Mouse (Mus musculus): ENCODE measurements at regions not wholly inside any gene's neighbourhood (a gene's known extent, or its start where the extent isn't known, plus 50 kb on each side); places are given as distances from the start of the nearest gene placed in this dataset.

DNA sequence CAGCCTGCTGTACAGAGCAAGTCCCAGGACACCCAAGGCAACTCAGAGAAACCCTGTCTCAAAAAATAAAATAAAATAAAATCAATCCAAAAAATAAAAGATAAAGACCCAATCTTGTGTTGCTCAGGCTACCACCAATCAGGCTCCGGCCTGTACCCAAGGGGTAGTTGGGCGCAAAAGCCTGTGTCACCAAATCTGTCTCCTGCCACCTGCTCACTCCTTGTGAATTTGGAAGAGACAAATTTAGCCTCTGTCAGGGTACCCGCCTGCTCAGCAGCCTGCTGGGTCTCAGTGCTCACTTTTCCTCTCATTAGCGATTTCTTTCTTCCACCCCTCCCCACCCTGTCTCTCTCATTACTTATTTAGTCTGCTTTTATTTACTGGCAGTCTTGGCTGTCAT, 54.6 kb downstream of the Sox4 start:
- WGBS = 79% methylated on average over 4 of the region's 4 CpGs
- no peak for ATAC-seq (ENCODE audit: insufficient number of reproducible peaks, insufficient read depth, low FRiP score, low TSS enrichment, low read depth)
- Histone ChIP-seq H3K27me3 (no peaks in the 10 kb centered on the region), H3K4me1 (replicated peaks) (no peaks in the 10 kb centered on the region), H3K9me3 (peaks cover 13% of the 10 kb centered on the region; the same call in 1 of the 2 replicates), H3K36me3 (no peaks in the 10 kb centered on the region), H3K9ac (replicated peaks) (no peak overlapping the region), H3K4me2 (no peak overlapping the region), H3K27ac (no peak overlapping the region), H3K4me3 (replicated peaks) (no peak overlapping the region)

DNA sequence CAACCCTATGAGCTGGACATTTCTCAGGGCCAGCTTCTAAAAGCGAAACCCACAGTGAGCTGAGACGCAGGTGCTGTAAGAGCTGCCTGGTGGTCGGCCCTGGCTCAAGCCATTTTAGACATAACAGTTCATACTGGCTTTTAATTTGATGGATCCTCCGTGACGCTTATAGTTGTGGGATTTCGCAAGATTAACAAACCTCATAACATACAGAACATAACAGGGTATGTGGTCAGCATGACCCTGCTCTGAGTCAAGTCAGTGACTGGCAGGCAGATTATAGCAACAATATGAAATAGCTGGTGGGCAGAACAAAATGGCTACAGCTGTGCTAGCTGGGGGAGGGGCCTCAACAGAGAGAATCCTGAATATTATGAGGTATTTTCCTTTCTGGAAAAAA, 60.6 kb downstream of the Sox4 start:
- H3K4me1 ChIP-seq (replicated peaks) = 0 out of 2 replicates have a peak, but pooled peaks cover 3% of the 10 kb centered on the region
- H3K36me3 ChIP-seq = no peaks in the 10 kb centered on the region
- no peak overlapping the region for H3K9ac ChIP-seq (replicated peaks)
- no peak overlapping the region for H3K4me2 ChIP-seq
- H3K4me3 ChIP-seq (replicated peaks) = no peak overlapping the region
- 91% methylated on average over 6 of the region's 6 CpGs for WGBS
- no peak for ATAC-seq (ENCODE audit: insufficient number of reproducible peaks, insufficient read depth, low FRiP score, low TSS enrichment, low read depth)
- no peak overlapping the region for H3K27ac ChIP-seq
- H3K9me3 ChIP-seq = peaks cover 13% of the 10 kb centered on the region; the same call in 1 of the 2 replicates
- H3K27me3 ChIP-seq = peaks cover 4% of the 10 kb centered on the region; the same call in 1 of the 2 replicates

DNA sequence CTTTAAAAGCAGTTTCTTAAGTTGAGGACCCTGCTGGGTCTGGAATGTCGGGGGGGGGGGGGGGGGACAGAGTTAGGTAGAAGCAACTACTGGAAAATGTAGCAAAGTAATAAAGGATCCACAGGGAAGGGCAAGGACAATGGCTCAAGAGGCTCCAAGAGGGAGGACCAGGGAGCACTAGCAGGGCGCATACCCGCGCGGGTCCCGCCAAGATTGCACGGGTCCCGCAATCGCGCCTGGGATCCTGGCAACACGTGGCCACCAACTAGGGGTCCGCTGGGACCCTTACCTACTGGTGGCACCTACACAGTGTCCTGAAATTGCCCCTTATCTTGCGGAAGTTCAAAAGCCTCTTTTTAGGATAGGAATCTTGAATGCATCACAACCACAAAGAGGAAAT, 66.4 kb downstream of the Sox4 start:
- Histone ChIP-seq H3K27me3 (peaks cover 28% of the 10 kb centered on the region), H3K4me2 (peak overlapping the region; percentile 41), H3K9me3 (no peaks in the 10 kb centered on the region), H3K4me1 (replicated peaks) (peaks cover 28% of the 10 kb centered on the region), H3K9ac (replicated peaks) (no peak overlapping the region), H3K36me3 (no peaks in the 10 kb centered on the region), H3K27ac (no peak overlapping the region), H3K4me3 (replicated peaks) (peak overlapping the region; percentile 6)
- no peak for ATAC-seq (ENCODE audit: insufficient number of reproducible peaks, insufficient read depth, low FRiP score, low TSS enrichment, low read depth)
- 8% methylated on average over 13 of the region's 13 CpGs for WGBS

DNA sequence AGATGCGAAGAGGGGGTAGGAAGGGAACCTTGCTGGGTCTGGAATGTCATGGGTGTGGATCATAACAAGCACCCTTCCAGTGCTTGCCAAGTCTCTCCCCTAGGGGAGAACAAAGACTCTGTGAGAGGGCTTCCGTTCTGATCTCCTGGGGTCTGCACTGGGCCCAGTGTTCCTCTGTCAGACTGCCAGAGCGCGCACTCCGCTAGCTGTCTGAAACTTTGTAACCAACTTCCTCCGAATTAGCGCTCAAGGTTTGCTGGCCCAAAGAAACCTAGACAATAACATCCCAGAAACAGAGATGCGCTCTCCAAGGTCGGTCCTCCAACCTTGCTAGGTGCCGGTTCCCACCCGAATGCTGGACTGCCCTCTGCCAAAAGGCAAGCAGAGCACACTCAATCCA, 66.8 kb downstream of the Sox4 start:
- Histone ChIP-seq H3K36me3 (no peaks in the 10 kb centered on the region), H3K9me3 (no peaks in the 10 kb centered on the region), H3K27me3 (peaks cover 28% of the 10 kb centered on the region), H3K4me1 (replicated peaks) (peaks cover 32% of the 10 kb centered on the region), H3K9ac (replicated peaks) (no peak overlapping the region), H3K4me3 (replicated peaks) (peak overlapping the region; percentile 6), H3K4me2 (peak overlapping the region; percentile 41), H3K27ac (no peak overlapping the region)
- ATAC-seq (ENCODE audit: insufficient number of reproducible peaks, insufficient read depth, low FRiP score, low TSS enrichment, low read depth) = no peak
- 7% methylated on average over 11 of the region's 11 CpGs for WGBS

DNA sequence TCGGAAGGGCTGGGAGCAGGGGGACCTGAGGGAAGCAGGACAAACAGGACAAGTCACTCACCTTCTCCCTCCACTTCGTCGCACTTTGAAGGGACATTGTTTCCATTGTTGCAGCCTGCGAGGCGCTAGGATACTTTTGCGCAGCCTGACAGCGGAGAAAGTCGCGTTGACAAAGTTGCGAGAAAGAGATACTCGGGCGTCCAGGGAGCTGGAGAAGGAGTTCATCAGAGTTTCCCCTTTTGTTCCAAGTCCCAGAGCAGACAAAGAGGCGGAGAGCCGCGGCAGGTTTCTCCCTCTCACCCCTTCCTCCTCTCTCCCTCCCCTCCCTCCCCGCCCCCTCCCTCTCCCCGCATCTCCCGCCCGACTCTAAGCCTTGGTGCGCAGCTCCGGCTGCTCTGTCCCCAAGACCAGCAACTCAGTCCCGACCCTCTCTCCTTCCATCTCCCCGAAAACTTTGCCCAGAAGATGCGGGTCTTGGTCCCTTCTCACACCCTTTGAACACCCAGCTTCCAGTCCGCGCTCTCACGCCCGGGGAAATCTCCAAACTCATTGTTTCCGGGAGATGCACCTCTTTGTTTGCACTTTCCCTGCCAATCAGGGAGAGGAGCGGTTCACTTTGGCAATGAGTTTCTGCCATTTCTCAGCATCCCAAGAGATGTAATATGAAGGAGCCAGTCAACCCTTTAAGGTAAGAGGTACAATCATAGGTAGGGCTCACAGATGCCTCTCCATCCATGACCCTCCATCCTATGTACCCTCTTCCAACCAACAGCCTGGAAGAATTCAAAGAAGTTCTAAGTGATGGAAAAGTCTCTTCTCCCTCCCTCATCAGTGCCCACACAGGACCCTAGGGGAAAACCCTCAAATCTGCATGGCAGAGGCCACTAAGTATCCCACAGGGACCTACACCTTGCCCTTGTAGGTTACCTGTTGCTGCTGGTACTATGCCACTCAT, 68.2 kb downstream of the Sox4 start:
- 2% methylated on average over 30 of the region's 30 CpGs for WGBS
- peak overlapping the region; percentile 65 for H3K4me3 ChIP-seq (replicated peaks)

GRCm38 (mm10) chr13:28884191-28884820, 69.2 kb downstream of the Sox4 start:
- Histone ChIP-seq H3K9me3 (no peaks in the 10 kb centered on the region), H3K9ac (replicated peaks) (peak overlapping the region; percentile 88), H3K36me3 (peaks cover 5% of the 10 kb centered on the region; the same call in 1 of the 2 replicates), H3K27ac (peak overlapping the region; percentile 41; the same call in 1 of the 2 replicates), H3K4me3 (replicated peaks) (peak overlapping the region; percentile 65), H3K27me3 (peaks cover 28% of the 10 kb centered on the region), H3K4me1 (replicated peaks) (peaks cover 46% of the 10 kb centered on the region), H3K4me2 (peak overlapping the region; percentile 64)
- no peak for ATAC-seq (ENCODE audit: insufficient number of reproducible peaks, insufficient read depth, low FRiP score, low TSS enrichment, low read depth)
- WGBS = under 1% methylated on average over 26 of the region's 26 CpGs

More for the DNA sequence above, 68.2 kb downstream of the Sox4 start:
- no peaks in the 10 kb centered on the region for H3K9me3 ChIP-seq
- peak; percentile 69 for ATAC-seq (ENCODE audit: insufficient number of reproducible peaks, insufficient read depth, low FRiP score, low TSS enrichment, low read depth)
- peak overlapping the region; percentile 88 for H3K9ac ChIP-seq (replicated peaks)
- peak overlapping the region; percentile 64 for H3K4me2 ChIP-seq
- H3K36me3 ChIP-seq = no peaks in the 10 kb centered on the region
- H3K4me1 ChIP-seq (replicated peaks) = peaks cover 41% of the 10 kb centered on the region
- peak overlapping the region; percentile 67 for H3K27ac ChIP-seq
- H3K27me3 ChIP-seq = peaks cover 28% of the 10 kb centered on the region

GRCm38 (mm10) chr13:28883398-28883797, 70.1 kb downstream of the Sox4 start:
- Histone ChIP-seq H3K9ac (replicated peaks) (peak overlapping the region; percentile 88), H3K4me2 (peak overlapping the region; percentile 64), H3K27ac (no peak overlapping the region), H3K9me3 (no peaks in the 10 kb centered on the region), H3K27me3 (peaks cover 28% of the 10 kb centered on the region), H3K4me3 (replicated peaks) (peak overlapping the region; percentile 65), H3K36me3 (peaks cover 14% of the 10 kb centered on the region; the same call in 1 of the 2 replicates), H3K4me1 (replicated peaks) (peaks cover 55% of the 10 kb centered on the region)
- ATAC-seq (ENCODE audit: insufficient number of reproducible peaks, insufficient read depth, low FRiP score, low TSS enrichment, low read depth) = no peak
- WGBS = 37% methylated on average over 8 of the region's 8 CpGs

GRCm38 (mm10) chr13:28880888-28881287, 72.6 kb downstream of the Sox4 start:
- ATAC-seq (ENCODE audit: insufficient number of reproducible peaks, insufficient read depth, low FRiP score, low TSS enrichment, low read depth) = no peak

GRCm38 (mm10) chr13:28878692-28879091, 74.8 kb downstream of the Sox4 start:
- no peak for ATAC-seq (ENCODE audit: insufficient number of reproducible peaks, insufficient read depth, low FRiP score, low TSS enrichment, low read depth)
- peaks cover 48% of the 10 kb centered on the region for H3K4me1 ChIP-seq (replicated peaks)
- no peaks in the 10 kb centered on the region for H3K27me3 ChIP-seq
- no peak overlapping the region for H3K27ac ChIP-seq
- no peak overlapping the region for H3K4me3 ChIP-seq (replicated peaks)
- no peak overlapping the region for H3K9ac ChIP-seq (replicated peaks)
- no peak overlapping the region for H3K4me2 ChIP-seq
- 93% methylated on average over 3 of the region's 3 CpGs for WGBS
- H3K9me3 ChIP-seq = no peaks in the 10 kb centered on the region
- H3K36me3 ChIP-seq = peaks cover 43% of the 10 kb centered on the region; the same call in 1 of the 2 replicates

More at GRCm38 (mm10) chr13:28880888-28881287, 72.6 kb downstream of the Sox4 start:
- Histone ChIP-seq H3K4me1 (replicated peaks) (peaks cover 50% of the 10 kb centered on the region), H3K9me3 (no peaks in the 10 kb centered on the region), H3K27ac (no peak overlapping the region), H3K36me3 (peaks cover 25% of the 10 kb centered on the region; the same call in 1 of the 2 replicates), H3K27me3 (peaks cover 4% of the 10 kb centered on the region; the same call in 1 of the 2 replicates), H3K9ac (replicated peaks) (no peak overlapping the region), H3K4me2 (peak overlapping the region; percentile 64), H3K4me3 (replicated peaks) (peak overlapping the region; percentile 65; the same call in 1 of the 2 replicates)
- WGBS = 66% methylated on average over 6 of the region's 6 CpGs

GRCm38 (mm10) chr13:28876771-28877170, 76.7 kb downstream of the Sox4 start:
- no peak for ATAC-seq (ENCODE audit: insufficient number of reproducible peaks, insufficient read depth, low FRiP score, low TSS enrichment, low read depth)
- Histone ChIP-seq H3K36me3 (peaks cover 63% of the 10 kb centered on the region), H3K4me2 (no peak overlapping the region), H3K4me1 (replicated peaks) (peaks cover 34% of the 10 kb centered on the region), H3K27me3 (no peaks in the 10 kb centered on the region), H3K4me3 (replicated peaks) (no peak overlapping the region), H3K9ac (replicated peaks) (no peak overlapping the region), H3K27ac (no peak overlapping the region), H3K9me3 (peaks cover 5% of the 10 kb centered on the region; the same call in 1 of the 2 replicates)
- 79% methylated on average over 4 of the region's 4 CpGs for WGBS

DNA sequence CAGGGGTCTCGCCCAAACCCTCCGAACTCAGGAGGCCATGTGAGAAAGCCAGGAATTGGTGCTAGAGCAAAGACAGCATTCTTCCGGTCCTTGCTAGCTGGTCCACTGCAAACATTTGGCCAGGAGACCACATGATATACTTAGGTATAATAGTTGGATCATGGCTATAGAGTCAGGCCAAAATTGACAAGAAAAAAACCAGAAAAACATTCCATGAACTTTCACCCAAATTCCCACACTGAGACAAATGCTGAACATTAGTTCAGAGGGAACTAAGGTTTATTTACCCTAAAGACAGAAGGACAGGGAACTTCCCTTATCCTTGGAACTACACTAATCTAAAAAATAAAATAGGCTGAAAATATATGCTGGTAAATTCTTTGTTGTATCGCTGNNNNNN, 82.8 kb downstream of the Sox4 start:
- peaks cover 5% of the 10 kb centered on the region; the same call in 1 of the 2 replicates for H3K9me3 ChIP-seq
- no peak overlapping the region for H3K4me3 ChIP-seq (replicated peaks)
- no peak for ATAC-seq (ENCODE audit: insufficient number of reproducible peaks, insufficient read depth, low FRiP score, low TSS enrichment, low read depth)
- H3K36me3 ChIP-seq = peaks cover 81% of the 10 kb centered on the region
- no peak overlapping the region for H3K9ac ChIP-seq (replicated peaks)
- no peaks in the 10 kb centered on the region for H3K27me3 ChIP-seq
- H3K4me2 ChIP-seq = no peak overlapping the region
- 96% methylated on average over 4 of the region's 4 CpGs for WGBS
- H3K27ac ChIP-seq = no peak overlapping the region
- peaks cover 19% of the 10 kb centered on the region for H3K4me1 ChIP-seq (replicated peaks)

All from limb, embryonic 12.5 days (tissue).